Mouse (Mus musculus): ENCODE measurements around the gene Arl4a.

DNA sequence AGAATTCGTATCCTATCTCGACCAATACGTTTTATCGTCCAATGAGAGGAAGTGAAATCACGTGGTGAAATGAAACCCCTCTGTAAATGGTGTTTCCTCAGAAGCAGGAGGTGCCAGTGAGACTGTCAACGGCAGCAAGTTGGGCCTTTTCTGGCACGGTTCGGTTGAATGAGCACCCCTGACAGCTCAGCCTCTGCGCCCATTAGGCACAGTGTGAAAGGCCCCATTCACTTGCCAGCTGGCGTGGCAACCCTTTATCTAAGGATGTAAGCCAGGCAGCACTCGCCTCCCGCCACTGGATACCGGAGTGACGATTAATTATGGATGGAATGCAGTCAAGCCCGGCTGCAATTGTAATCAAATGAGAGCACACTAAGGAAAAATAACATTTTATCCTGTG lies 81.4 kb downstream of the Arl4a start:
- TF ChIP-seq POLR2A (IDR thresholded peaks at IDR 0.05; ENCODE audit: low read depth, low read length) = no peak
- TF ChIP-seq CTCF (IDR thresholded peaks at IDR 0.05; ENCODE audit: extremely low read depth, insufficient read length, insufficient replicate concordance, low read depth, low read length) = no peak
